Mouse (Mus musculus): Measurements from ENCODE around the gene Myo10. TPM values are rescaled to one million over a fixed set of nuclear protein-coding genes. Genes with fewer than 3 reads are reported as not detected.

Gene Myo10
- 10 to 100 TPM; 71.4 to 77.1 TPM for total RNA-seq (2021)
- long read RNA-seq, partial matches to known transcripts, result 6 of 38 reads
- long read RNA-seq, other reads (novel, unspliced or antisense), result 32 of 38 reads

DNA sequence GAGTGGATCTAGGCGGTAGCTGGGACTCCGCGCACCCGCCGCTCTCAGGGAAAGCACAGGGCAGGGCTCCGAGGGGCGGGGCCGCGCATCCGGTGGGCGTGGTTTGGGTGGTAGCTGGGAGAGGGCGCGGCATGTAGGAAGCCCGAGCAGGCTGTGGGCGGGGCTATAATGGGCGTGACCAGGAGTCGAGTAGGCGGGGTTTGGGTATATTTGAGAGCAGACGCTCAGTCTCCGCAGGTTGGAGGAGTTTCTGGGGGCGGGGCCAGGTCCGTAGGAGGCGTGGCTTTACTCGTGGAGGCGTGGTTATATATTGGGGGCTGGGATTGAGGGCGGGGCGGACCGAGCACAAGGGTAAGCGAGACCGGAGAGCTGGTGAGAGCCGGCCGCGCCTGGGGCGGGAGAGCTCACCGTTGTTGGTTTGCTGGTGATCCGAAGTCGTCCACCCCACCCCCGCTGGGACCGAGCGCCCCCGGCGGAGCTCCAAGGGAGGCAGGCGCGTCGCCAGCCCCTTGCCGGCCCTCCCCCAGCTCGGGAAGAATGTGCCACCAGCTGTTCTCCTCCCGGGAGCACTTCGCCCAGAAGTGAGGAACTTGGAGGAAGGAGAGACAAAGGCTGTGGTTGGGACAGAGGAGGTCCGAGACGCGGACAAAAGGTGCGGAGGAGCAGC lies at the start of gene Myo10:
TSS of gene Myo10 (plus strand) at position 326 of the 667 bp plus-strand sequence.
- DNase-seq (ENCODE audit: low spot score in 2 of 2), result peak; percentile 93 to 95

DNA sequence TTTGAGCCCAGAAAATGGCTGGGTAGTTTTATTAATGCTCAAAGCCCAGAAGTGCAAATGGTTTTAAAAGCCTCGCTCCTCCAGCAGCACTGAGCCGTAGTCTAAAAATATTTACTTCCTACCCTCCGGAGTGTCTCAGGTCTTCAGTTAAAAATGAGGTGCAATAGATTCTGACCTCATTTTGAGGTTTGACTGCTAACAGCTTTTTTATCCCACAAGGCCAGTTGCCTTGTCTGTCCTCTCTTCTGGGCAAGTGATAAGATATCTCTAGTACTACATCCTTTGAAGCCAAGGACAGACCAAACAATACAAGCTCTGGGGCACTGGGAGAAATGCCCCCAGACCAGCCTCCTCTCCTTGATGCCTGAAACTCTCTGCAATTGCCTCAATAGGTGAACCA lies 49.2 kb upstream of the Myo10 start:
- DNase-seq (ENCODE audit: low spot score in 2 of 2), result no peak

GRCm38 (mm10) chr15:25573876-25574601 lies 48.3 kb upstream of the Myo10 start:
- no peak for DNase-seq (ENCODE audit: low spot score in 2 of 2)

GRCm38 (mm10) chr15:25577327-25578051 lies 44.8 kb upstream of the Myo10 start:
- DNase-seq (ENCODE audit: low spot score in 2 of 2), result no peak

DNA sequence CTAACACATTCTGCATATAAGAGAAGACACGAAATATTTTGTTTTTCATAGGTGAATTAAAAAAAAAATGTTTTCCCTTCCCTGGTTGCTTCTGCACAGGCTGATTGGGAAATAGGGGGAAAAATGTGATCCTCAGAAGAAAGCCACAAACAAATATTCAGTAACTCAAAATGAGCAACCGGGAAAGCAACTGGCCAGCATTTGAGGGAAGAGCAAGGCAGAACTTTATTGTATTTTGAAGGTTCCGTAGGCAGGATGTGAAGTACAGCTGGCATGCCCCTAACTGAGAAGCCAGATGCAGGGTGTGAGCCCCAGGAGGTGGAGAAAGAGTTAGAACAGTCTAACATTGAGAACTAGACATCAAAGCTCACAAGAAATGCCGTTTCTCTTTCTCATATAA lies 44.0 kb upstream of the Myo10 start:
- no peak for DNase-seq (ENCODE audit: low spot score in 2 of 2)

DNA sequence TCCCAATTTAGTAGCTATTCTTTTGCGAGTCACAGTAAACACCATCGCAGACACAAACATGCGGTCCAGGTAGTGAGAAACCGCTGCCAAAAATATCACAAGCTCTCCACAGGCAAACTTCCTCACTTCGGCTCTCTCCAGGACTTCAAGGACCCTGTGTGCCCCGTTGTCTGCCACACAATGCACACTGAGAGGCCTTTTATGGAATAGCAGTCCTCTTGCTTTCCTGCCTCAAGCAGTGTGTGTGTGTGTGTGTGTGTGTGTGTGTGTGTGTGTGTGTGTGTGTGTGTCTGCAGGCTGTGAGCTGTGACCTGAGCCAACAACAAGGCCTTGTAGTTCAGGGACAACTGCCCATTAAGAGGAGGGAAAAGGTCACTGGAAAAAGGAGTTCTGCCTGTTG lies 41.6 kb upstream of the Myo10 start:
- no peak for DNase-seq (ENCODE audit: low spot score in 2 of 2)

GRCm38 (mm10) chr15:25582055-25582454 lies 40.3 kb upstream of the Myo10 start:
- no peak for DNase-seq (ENCODE audit: low spot score in 2 of 2)

GRCm38 (mm10) chr15:25583361-25583760 lies 39.0 kb upstream of the Myo10 start:
- no peak for DNase-seq (ENCODE audit: low spot score in 2 of 2)

DNA sequence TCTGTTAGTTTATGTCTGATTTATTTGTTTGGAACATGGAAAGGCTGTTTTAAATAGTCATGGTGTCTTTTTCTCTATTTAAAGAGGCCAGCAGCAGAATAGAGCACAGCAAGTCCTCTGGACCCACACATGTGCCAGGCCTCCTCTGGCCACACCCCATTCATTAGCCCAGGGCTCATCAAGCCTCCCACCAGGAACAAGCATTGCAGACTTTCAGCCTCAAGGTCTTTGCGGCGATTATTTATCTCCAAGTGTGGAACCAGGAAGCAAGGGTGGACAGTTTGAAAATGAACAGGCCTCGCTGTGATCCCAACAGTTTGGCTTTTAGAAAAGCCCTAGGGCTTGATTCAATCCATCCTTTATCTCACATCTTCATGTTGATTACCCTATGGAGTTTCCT lies 35.5 kb upstream of the Myo10 start:
- no peak for DNase-seq (ENCODE audit: low spot score in 2 of 2)

DNA sequence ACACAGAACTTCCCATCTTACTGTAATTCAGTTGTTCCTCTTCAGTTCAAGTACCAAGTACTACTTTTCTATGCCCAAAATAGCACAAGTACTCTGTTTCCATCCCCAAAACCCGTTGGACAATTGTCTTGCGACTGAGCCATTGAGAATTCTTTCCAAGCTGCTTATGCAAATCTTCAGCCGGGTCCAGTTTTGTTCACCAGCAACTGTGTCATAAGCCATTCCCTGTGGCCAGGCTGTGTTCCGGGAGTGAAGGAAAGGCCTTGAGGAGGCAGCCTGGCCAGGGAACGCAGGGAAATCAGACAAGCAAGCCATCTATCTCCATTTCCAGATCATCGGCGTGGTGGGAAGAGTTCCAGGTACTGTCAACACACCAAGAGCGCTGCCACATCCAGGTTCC lies 34.4 kb upstream of the Myo10 start:
- DNase-seq (ENCODE audit: low spot score in 2 of 2), result no peak

- no peak for DNase-seq (ENCODE audit: low spot score in 2 of 2)
Observed at GRCm38 (mm10) chr15:25589318-25589902, 32.9 kb upstream of the Myo10 start.

- no peak for DNase-seq (ENCODE audit: low spot score in 2 of 2)
Observed at GRCm38 (mm10) chr15:25589916-25590315, 32.4 kb upstream of the Myo10 start.

DNA sequence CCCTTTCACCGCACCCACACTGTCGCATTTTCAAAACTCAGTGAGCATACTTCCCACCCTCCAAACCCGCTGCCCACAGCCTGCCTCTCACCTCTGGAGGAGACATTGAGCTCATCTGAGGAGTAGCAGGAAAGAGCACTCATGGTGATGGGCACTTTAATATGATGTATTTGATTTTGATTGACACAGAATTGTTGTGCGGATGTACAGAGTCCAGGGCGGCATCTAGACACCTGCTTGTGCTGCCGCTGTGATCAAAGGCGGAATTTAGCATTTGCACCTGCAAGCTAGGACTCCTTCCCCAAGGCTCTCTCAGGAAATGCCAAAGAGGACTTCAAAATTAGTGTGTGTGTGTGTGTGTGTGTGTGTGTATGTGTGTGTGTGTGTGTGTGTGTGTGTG lies 31.4 kb upstream of the Myo10 start:
- no peak for DNase-seq (ENCODE audit: low spot score in 2 of 2)

DNA sequence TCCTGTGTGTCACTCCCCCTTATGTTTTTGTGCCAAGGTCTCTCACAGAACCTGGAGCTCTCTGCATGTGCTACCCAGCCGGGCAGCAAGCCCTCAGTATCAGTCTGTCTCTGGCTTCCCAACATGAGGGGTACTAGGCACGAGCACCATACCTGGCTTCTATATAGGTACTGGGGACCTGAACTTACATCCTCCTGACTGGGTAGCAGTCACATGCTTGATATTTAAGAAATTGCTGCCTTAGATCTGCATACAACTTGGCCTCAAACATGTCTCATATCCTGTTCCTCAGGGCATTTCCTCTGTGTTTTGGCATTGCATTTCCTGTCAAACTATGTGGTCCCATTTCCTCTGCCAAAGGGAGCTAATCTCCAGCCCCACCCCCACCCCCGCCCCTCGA lies 30.4 kb upstream of the Myo10 start:
- no peak for DNase-seq (ENCODE audit: low spot score in 2 of 2)

GRCm38 (mm10) chr15:25593469-25594150 lies 28.7 kb upstream of the Myo10 start:
- no peak for DNase-seq (ENCODE audit: low spot score in 2 of 2)

DNA sequence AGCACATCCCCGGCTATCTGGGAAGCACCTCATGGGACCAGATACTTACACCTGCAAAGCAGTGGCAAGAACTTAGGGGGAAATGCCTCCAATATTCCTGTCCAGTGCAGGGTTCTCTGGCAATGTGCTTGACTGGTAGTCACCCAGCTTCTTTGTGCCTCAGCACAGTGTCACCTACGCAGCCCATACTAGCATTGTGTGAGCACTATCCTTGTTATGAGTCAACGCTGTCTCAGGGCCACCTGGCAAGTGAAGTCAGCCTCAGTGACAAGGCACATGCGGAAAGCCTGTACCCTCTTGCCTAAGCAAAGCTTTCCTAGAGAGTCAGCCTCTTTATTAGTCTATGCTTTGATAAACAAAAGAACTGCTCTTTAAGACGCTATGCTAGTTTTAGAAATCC lies 24.0 kb upstream of the Myo10 start:
- no peak for DNase-seq (ENCODE audit: low spot score in 2 of 2)

- DNase-seq (ENCODE audit: low spot score in 2 of 2), result no peak
Observed at GRCm38 (mm10) chr15:25602306-25602705, 20.0 kb upstream of the Myo10 start.

- no peak for DNase-seq (ENCODE audit: low spot score in 2 of 2)
Observed at GRCm38 (mm10) chr15:25603286-25603685, 19.0 kb upstream of the Myo10 start.

DNA sequence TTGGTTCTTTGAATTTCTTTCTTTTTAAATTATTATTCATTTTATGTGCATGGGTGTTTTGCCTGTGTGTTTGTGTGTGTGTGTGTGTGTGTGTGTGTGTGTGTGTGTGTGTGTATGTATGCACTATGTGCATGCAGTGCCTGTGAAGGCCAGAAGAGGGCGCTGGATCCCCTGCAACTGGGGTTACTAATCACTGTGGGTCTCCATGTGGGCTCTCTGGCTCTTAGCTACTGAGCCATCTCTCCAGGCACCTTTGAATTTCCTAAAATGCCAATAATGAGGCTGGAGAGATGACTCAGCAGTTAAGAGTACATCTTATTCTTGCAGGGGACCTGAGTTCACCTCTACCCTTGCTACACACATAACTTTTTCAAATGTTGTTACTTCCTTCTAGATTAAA lies 18.1 kb upstream of the Myo10 start:
- DNase-seq (ENCODE audit: low spot score in 2 of 2), result no peak

DNA sequence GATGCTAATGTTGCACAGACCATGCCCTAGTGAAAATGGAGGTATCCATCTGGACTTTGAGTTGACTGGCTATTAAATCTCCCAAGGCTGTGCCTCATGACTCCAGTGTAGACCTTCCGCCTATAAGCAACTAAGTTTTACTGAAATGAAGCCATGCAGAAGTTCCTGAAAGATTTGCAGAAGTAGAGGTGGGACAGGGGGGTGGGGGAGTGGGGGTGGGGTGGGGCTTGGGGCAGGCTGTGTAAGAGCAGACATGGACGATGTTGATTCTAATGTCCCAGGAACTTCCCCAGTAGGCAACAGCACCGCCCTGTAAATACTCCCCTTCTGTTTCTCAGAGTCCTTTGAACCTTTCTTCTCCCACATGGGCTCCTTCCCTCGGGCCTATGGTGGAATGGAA lies 16.9 kb upstream of the Myo10 start:
- DNase-seq (ENCODE audit: low spot score in 2 of 2), result no peak

- DNase-seq (ENCODE audit: low spot score in 2 of 2), result no peak
Observed at GRCm38 (mm10) chr15:25608742-25609141, 13.6 kb upstream of the Myo10 start.
